Mouse (Mus musculus) hindbrain, embryonic 10.5 days (tissue): ENCODE results near the gene Sh3rf3. TPM values are rescaled to one million over a fixed set of nuclear protein-coding genes. Genes with fewer than 3 reads are reported as not detected.
A peak's percentile ranks its signal among the peaks of the same experiment; 100 is the strongest.

Experiments
- DNase-seq: peaks from one replicate; pipeline ENCODE4 v3.0.0-alpha.2; 2017; ENCODE audit warnings: low spot score
- H3K27ac ChIP-seq: fragments of 300-500 bp; sonication (generic); 2 replicates; pipeline ENCODE4 v1.5.1; 2016; ENCODE audit warnings: mild to moderate bottlenecking, moderate library complexity
- H3K27me3 ChIP-seq: fragments of 300-500 bp; sonication (generic); 2 replicates; pipeline ENCODE4 v1.6.1; 2016; ENCODE audit warnings: mild to moderate bottlenecking; ENCODE audit not compliant: poor library complexity, insufficient read depth, severe bottlenecking
- H3K36me3 ChIP-seq: fragments of 300-500 bp; sonication (generic); 2 replicates; pipeline ENCODE4 v1.6.1; 2016; ENCODE audit warnings: mild to moderate bottlenecking, moderate library complexity
- H3K4me1 ChIP-seq: fragments of 300-500 bp; sonication (generic); replicated peaks from 2 replicates; pipeline ENCODE4 v1.6.1; 2016; ENCODE audit warnings: mild to moderate bottlenecking
- H3K4me3 ChIP-seq: fragments of 300-500 bp; sonication (generic); 2 replicates; pipeline ENCODE4 v1.5.1; 2016; ENCODE audit warnings: mild to moderate bottlenecking, moderate library complexity
- H3K9me3 ChIP-seq: fragments of 300-500 bp; sonication (generic); 2 replicates; pipeline ENCODE4 v1.6.1; 2016; ENCODE audit warnings: mild to moderate bottlenecking, moderate library complexity
- WGBS: fragments of 180-500 bp; shearing (Covaris S2); methylation state at CpG from one replicate; pipeline ENCODE4 v1.1.7; 2016; 5-methylcytosine and 5-hydroxymethylcytosine counted together
- polyA plus RNA-seq: library from polyadenylated mRNA; unstranded; fragments of >200 nt; fragmentation: Nextera tagmentation; extraction: Ambion mirVana; gene quantifications from 2 replicates; pipeline ENCODE4 v1.2.1, GENCODE M21; 2016

Gene Sh3rf3
- polyA plus RNA-seq, 1 experiment from 2014 or later: 1.1 TPM

DNA sequence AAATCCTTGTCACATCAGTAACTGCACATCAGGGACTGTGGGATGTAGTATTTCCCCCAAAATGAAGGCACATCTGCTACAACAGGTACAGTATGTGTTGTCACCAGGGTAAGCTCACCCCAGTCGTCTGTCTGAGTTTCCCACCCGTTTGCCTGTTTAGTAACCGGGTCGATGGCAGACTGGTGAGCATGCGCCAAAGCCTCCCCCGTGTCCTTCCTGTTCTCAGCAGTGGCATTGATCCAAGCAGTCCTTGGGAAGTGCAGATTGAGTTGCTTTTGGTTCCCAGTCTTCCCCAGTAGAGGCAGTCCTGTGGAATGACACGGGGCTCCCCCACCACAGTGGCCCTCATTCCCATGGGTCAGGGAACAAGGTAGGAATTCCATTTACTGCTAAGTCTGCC, 297.2 kb downstream of the Sh3rf3 start:
- 94% methylated on average over 7 of the region's 7 CpGs for WGBS
- H3K27ac ChIP-seq: no peak overlapping the region
- peaks cover 12% of the 10 kb centered on the region; the same call in 1 of the 2 replicates for H3K4me1 ChIP-seq
- H3K36me3 ChIP-seq: no peaks in the 10 kb centered on the region
- H3K9me3 ChIP-seq: no peaks in the 10 kb centered on the region
- no peak overlapping the region for H3K4me3 ChIP-seq
- no peak for DNase-seq
- H3K27me3 ChIP-seq: no peaks in the 10 kb centered on the region

DNA sequence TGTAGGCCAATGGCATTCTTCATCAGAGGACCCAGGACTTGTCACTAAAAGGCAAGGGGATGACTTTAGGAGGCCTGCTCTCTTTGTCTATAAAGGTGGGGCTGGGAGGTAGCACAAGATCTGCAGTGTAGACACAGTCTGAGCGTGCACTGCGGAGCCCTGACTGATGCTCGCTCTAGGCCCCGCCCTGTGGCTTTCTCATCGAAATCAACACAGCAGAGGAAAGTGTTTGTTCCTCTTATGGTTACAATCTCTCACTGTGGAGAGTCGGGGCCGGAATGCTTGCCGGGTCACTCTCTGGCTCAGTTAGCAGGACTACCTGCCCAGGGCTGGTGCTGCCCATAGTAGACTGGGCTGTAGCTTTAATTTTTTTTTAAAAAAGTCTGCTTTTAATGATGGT, 299.6 kb downstream of the Sh3rf3 start:
- DNase-seq: no peak
- 92% methylated on average over 8 of the region's 8 CpGs for WGBS
- H3K4me1 ChIP-seq: 0 out of 2 replicates have a peak, but pooled peaks cover 3% of the 10 kb centered on the region
- H3K27ac ChIP-seq: no peak overlapping the region
- no peak overlapping the region for H3K4me3 ChIP-seq
- no peaks in the 10 kb centered on the region for H3K36me3 ChIP-seq
- H3K27me3 ChIP-seq: no peaks in the 10 kb centered on the region
- H3K9me3 ChIP-seq: no peaks in the 10 kb centered on the region

DNA sequence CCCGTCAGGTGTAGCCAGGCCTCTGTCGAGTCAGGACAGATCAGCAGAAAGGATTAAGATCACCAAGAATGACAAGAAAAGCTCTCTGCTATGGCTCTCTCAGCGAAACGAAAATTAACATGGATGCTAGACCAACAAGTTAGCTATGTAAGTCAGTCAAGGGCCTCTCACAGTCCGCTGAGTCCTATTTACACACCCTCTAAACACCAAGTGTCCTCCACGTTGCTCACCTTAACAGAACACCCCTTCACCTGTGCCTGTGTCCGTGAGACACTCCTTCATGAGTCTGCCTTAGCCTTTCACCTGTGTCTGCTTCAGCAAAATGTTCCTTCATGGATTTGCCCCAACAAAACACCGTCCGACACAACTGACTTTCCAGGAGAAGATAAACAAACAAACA, 300.2 kb downstream of the Sh3rf3 start:
- WGBS: 89% methylated on average over 9 of the region's 9 CpGs

DNA sequence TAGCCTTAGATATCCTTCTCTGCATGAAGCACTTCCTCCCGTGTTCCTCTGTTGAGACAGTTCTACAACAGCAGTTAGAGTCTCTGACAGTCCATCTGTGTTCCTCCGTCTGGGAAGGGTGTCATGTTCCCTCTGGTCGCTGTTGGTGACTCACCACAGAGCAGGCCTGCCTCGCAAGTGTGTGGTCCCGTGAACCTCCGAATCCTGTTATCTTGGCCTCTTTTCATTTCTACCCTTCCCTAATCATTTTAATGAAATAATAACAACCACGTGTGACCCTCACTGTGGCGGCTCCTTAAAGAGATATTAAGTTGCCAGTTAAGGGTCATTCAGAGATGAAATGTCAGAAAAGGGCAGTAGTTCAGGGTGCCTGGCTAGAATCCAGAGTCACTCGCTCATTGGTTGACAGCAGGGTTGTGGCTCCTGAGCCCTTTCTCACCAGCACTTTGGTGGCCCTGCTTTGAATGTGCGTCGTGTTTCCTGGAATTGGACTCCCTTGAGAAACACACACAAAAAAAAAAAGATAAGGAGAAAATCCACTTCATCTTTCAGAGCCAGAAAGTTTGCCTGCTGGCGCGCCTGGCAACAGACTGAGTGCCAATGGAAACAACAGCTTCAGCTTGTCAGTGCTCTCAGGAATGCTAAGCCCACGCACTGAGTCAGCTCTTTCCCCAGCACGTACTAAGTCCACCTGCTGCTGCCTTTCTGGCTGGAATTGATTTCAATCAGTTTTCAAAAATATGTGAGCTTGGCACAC, 301.6 kb downstream of the Sh3rf3 start:
- no peaks in the 10 kb centered on the region for H3K27me3 ChIP-seq
- H3K4me3 ChIP-seq: no peak overlapping the region
- H3K36me3 ChIP-seq: no peaks in the 10 kb centered on the region
- no peak overlapping the region for H3K27ac ChIP-seq
- WGBS: 54% methylated on average over 15 of the region's 15 CpGs
- peak; percentile 26 for DNase-seq
- 0 out of 2 replicates have a peak, but pooled peaks cover 3% of the 10 kb centered on the region for H3K4me1 ChIP-seq
- no peaks in the 10 kb centered on the region for H3K9me3 ChIP-seq

More for the DNA sequence above, 300.2 kb downstream of the Sh3rf3 start:
- no peak for DNase-seq
- no peaks in the 10 kb centered on the region for H3K36me3 ChIP-seq
- H3K9me3 ChIP-seq: no peaks in the 10 kb centered on the region
- no peak overlapping the region for H3K27ac ChIP-seq
- no peak overlapping the region for H3K4me3 ChIP-seq
- H3K27me3 ChIP-seq: no peaks in the 10 kb centered on the region
- H3K4me1 ChIP-seq: 0 out of 2 replicates have a peak, but pooled peaks cover 3% of the 10 kb centered on the region

GRCm38 (mm10) chr10:59115691-59116090, 302.5 kb downstream of the Sh3rf3 start:
- Histone ChIP-seq H3K27me3 (no peaks in the 10 kb centered on the region), H3K27ac (no peak overlapping the region), H3K4me1 (0 out of 2 replicates have a peak, but pooled peaks cover 3% of the 10 kb centered on the region), H3K9me3 (no peaks in the 10 kb centered on the region), H3K36me3 (no peaks in the 10 kb centered on the region), H3K4me3 (no peak overlapping the region)
- no peak for DNase-seq
- WGBS: 89% methylated on average over 2 of the region's 2 CpGs

GRCm38 (mm10) chr10:59116331-59116730, 303.2 kb downstream of the Sh3rf3 start:
- Histone ChIP-seq H3K4me3 (no peak overlapping the region), H3K9me3 (no peaks in the 10 kb centered on the region), H3K27me3 (no peaks in the 10 kb centered on the region), H3K27ac (no peak overlapping the region), H3K36me3 (no peaks in the 10 kb centered on the region), H3K4me1 (0 out of 2 replicates have a peak, but pooled peaks cover 3% of the 10 kb centered on the region)
- 80% methylated on average over 9 of the region's 9 CpGs for WGBS
- DNase-seq: no peak

DNA sequence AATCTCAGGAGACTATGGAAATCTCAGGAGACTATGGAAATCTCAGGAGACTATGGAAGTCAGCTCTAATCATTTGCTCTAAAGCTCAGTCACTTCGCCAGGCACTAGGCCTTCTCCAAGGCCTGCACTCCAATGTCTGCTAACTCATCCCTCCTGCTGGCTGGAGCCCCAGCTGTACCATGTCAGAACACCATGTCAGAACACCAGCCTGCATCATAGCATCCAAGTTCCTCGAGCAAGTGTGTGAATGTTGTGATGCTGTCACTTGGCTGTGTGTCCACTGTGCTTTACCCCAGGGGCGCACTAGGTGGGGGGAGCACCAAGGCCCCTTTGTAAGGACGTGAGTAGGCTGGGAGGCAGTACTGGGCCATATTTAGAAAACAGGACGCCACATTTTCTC, 304.4 kb downstream of the Sh3rf3 start:
- no peaks in the 10 kb centered on the region for H3K36me3 ChIP-seq
- 0 out of 2 replicates have a peak, but pooled peaks cover 3% of the 10 kb centered on the region for H3K4me1 ChIP-seq
- no peak overlapping the region for H3K27ac ChIP-seq
- H3K27me3 ChIP-seq: no peaks in the 10 kb centered on the region
- no peak for DNase-seq
- H3K9me3 ChIP-seq: no peaks in the 10 kb centered on the region
- no peak overlapping the region for H3K4me3 ChIP-seq
- 81% methylated on average over 5 of the region's 5 CpGs for WGBS

GRCm38 (mm10) chr10:59119001-59119400, 305.8 kb downstream of the Sh3rf3 start:
- WGBS: 100% methylated on average over 1 of the region's 1 CpGs
- no peaks in the 10 kb centered on the region for H3K9me3 ChIP-seq
- no peak overlapping the region for H3K4me3 ChIP-seq
- H3K4me1 ChIP-seq: 0 out of 2 replicates have a peak, but pooled peaks cover 3% of the 10 kb centered on the region
- DNase-seq: no peak
- no peaks in the 10 kb centered on the region for H3K27me3 ChIP-seq
- no peaks in the 10 kb centered on the region for H3K36me3 ChIP-seq
- H3K27ac ChIP-seq: no peak overlapping the region

GRCm38 (mm10) chr10:59119811-59120210, 306.7 kb downstream of the Sh3rf3 start:
- H3K4me3 ChIP-seq: no peak overlapping the region
- H3K4me1 ChIP-seq: 0 out of 2 replicates have a peak, but pooled peaks cover 3% of the 10 kb centered on the region
- no peak for DNase-seq
- no peaks in the 10 kb centered on the region for H3K9me3 ChIP-seq
- H3K27me3 ChIP-seq: no peaks in the 10 kb centered on the region
- WGBS: 96% methylated on average over 2 of the region's 2 CpGs
- no peak overlapping the region for H3K27ac ChIP-seq
- no peaks in the 10 kb centered on the region for H3K36me3 ChIP-seq

DNA sequence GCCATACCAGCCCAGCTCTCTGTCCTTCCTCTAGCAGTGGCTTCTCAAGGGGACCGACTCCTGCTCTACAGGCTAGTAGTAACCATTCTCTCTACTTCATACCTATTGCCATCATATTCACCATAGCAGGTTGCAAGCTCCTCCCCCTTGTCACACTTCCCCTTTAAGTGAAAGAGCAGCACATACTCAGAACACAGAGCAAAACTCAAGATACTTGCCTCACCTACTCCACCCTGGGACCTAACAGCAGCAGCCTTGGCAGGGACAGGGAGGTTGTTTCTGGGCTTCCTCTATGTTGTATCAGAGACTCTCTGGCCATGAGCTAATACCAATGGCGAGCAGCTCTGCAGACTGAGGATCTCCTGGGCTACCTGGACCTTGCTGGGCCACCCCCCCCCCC, 312.3 kb downstream of the Sh3rf3 start:
- WGBS: 82% methylated on average over 2 of the region's 2 CpGs
- Histone ChIP-seq H3K27ac (no peak overlapping the region), H3K4me1 (no peaks in the 10 kb centered on the region), H3K9me3 (no peaks in the 10 kb centered on the region), H3K4me3 (no peak overlapping the region), H3K36me3 (no peaks in the 10 kb centered on the region), H3K27me3 (no peaks in the 10 kb centered on the region)
- DNase-seq: no peak

GRCm38 (mm10) chr10:59127637-59128036, 314.5 kb downstream of the Sh3rf3 start:
- no peaks in the 10 kb centered on the region for H3K36me3 ChIP-seq
- H3K27ac ChIP-seq: no peak overlapping the region
- H3K9me3 ChIP-seq: no peaks in the 10 kb centered on the region
- no peak overlapping the region for H3K4me3 ChIP-seq
- no peaks in the 10 kb centered on the region for H3K27me3 ChIP-seq
- DNase-seq: no peak
- 85% methylated on average over 6 of the region's 6 CpGs for WGBS
- H3K4me1 ChIP-seq: no peaks in the 10 kb centered on the region

- 83% methylated on average over 20 of the region's 20 CpGs for WGBS
- no peaks in the 10 kb centered on the region for H3K36me3 ChIP-seq
- no peak for DNase-seq
Observed at GRCm38 (mm10) chr10:59131926-59132628, 318.9 kb downstream of the Sh3rf3 start.

DNA sequence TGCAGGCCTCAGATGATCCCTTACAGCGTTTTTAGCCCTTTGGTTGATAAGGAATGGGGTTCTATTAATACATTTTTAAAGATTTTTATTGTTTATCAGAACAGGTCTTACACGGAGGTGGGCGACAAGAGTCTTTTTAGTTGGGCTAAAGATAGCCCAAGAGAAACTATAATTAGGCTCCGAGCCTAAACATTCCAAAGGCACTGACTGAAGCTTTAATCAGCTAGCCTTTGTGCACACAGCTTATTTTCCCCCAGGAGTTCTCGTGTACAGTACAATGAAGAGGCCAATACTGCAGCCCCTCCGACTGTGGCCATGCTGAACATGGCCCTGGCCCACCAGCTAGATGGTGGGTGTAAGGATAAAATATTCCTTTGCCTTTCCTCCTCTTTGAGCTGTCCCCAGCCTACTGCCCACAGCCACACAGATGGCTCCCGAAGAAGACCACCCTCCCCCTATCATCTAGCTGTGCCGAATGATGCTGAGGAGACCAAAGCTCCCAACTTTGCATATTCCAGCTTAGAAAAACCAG, 320.4 kb downstream of the Sh3rf3 start:
- 79% methylated on average over 8 of the region's 8 CpGs for WGBS
- Histone ChIP-seq H3K27ac (no peak overlapping the region), H3K9me3 (no peaks in the 10 kb centered on the region), H3K36me3 (no peaks in the 10 kb centered on the region), H3K27me3 (no peaks in the 10 kb centered on the region), H3K4me1 (no peaks in the 10 kb centered on the region; the same call in 1 of the 2 replicates), H3K4me3 (no peak overlapping the region)
- DNase-seq: no peak

More at GRCm38 (mm10) chr10:59131926-59132628, 318.9 kb downstream of the Sh3rf3 start:
- no peaks in the 10 kb centered on the region for H3K9me3 ChIP-seq
- no peaks in the 10 kb centered on the region; the same call in 1 of the 2 replicates for H3K4me1 ChIP-seq
- no peak overlapping the region for H3K27ac ChIP-seq
- H3K4me3 ChIP-seq: no peak overlapping the region
- no peaks in the 10 kb centered on the region for H3K27me3 ChIP-seq
